Mouse (Mus musculus) stomach, adult 2 months (tissue): ENCODE measurements around the gene Olfr434. TPM values are rescaled to one million over a fixed set of nuclear protein-coding genes. Genes with fewer than 3 reads are reported as not detected.

ENCODE experiments used
- polyA plus RNA-seq: library from polyadenylated mRNA; depleted of rRNA; stranded (reverse); fragments of >200 nt; gene quantifications from 2 replicates; pipeline ENCODE4 v1.2.3, GENCODE M21; 2012; rRNA removed

The Olfr434 gene
- polyA plus RNA-seq: not detected in 2 replicates

GRCm38 (mm10) chr6:43212873-43213272, at the start of gene Olfr434:
TSS of gene Olfr434 (plus strand) at chr6:43213021.

GRCm38 (mm10) chr6:43171840-43172239, 41.0 kb upstream of the Olfr434 start, which contains the start of gene Olfr13:
TSS of gene Olfr13 (plus strand) at chr6:43172140.

GRCm38 (mm10) chr6:43196781-43197180, 16.0 kb upstream of the Olfr434 start, which contains the start of gene Olfr435:
TSS of gene Olfr435 (plus strand) at chr6:43197146.

GRCm38 (mm10) chr6:43231255-43231654, 18.4 kb downstream of the Olfr434 start, which contains the start of gene Olfr47:
TSS of gene Olfr47 (plus strand) at chr6:43231529.

GRCm38 (mm10) chr6:43265363-43266041, 52.7 kb downstream of the Olfr434 start, which contains the start of gene Arhgef5:
TSS of gene Arhgef5 (plus strand) at chr6:43265582.

Other genes starting within 250 kb of the Olfr434 start
- not detected in 2 replicates for gene Olfr441, start 106.7 kb upstream of the Olfr434 start, polyA plus RNA-seq
- gene Olfr237-ps1, start 66.5 kb upstream of the Olfr434 start, polyA plus RNA-seq: not detected in 2 replicates
- not detected in 2 replicates for gene Olfr437, start 49.7 kb upstream of the Olfr434 start, polyA plus RNA-seq
- not detected in 2 replicates for gene Olfr13, start 40.9 kb upstream of the Olfr434 start, polyA plus RNA-seq
- gene Olfr435, start 15.9 kb upstream of the Olfr434 start, polyA plus RNA-seq: not detected in 2 replicates
- gene Olfr47, start 18.5 kb downstream of the Olfr434 start, polyA plus RNA-seq: not detected in 2 replicates
- gene Arhgef5, start 52.6 kb downstream of the Olfr434 start, polyA plus RNA-seq: 9.5 and 12.4 TPM in 2 replicates
- not detected in 2 replicates for gene Nobox, start 96.5 kb downstream of the Olfr434 start, polyA plus RNA-seq